Mouse (Mus musculus): Measurements from ENCODE around the gene Hes1.

Hes1 gene

DNA sequence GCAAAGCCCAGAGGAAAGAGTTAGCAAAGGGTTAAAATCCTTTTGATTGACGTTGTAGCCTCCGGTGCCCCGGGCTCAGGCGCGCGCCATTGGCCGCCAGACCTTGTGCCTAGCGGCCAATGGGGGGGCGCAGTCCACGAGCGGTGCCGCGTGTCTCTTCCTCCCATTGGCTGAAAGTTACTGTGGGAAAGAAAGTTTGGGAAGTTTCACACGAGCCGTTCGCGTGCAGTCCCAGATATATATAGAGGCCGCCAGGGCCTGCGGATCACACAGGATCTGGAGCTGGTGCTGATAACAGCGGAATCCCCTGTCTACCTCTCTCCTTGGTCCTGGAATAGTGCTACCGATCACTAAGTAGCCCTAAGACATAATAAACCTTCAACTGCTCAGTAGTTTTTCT, 893 bp downstream of the Hes1 start:
- Histone ChIP-seq H3K27me3 (ENCODE audit: insufficient read depth, low read length) (peaks cover 4% of the 10 kb centered on the region; the same call in 1 of the 2 replicates), H3K4me3 (replicated peaks; ENCODE audit: low read length) (peak overlapping the region; percentile 84), H3K36me3 (ENCODE audit: insufficient read depth, low read length) (peaks cover 11% of the 10 kb centered on the region), H3K4me1 (replicated peaks; ENCODE audit: low read depth, low read length) (peaks cover 70% of the 10 kb centered on the region), H3K9me3 (ENCODE audit: low read length) (no peaks in the 10 kb centered on the region)
- no peak for TF ChIP-seq CTCF (conservative IDR thresholded peaks at IDR 0.05; ENCODE audit: low read length)
- TF ChIP-seq NANOG (IDR thresholded peaks at IDR 0.05; ENCODE audit: borderline replicate concordance, low read length) = no peak
- no peak for TF ChIP-seq POU5F1 (IDR thresholded peaks at IDR 0.05; ENCODE audit: borderline replicate concordance, low read length)

DNA sequence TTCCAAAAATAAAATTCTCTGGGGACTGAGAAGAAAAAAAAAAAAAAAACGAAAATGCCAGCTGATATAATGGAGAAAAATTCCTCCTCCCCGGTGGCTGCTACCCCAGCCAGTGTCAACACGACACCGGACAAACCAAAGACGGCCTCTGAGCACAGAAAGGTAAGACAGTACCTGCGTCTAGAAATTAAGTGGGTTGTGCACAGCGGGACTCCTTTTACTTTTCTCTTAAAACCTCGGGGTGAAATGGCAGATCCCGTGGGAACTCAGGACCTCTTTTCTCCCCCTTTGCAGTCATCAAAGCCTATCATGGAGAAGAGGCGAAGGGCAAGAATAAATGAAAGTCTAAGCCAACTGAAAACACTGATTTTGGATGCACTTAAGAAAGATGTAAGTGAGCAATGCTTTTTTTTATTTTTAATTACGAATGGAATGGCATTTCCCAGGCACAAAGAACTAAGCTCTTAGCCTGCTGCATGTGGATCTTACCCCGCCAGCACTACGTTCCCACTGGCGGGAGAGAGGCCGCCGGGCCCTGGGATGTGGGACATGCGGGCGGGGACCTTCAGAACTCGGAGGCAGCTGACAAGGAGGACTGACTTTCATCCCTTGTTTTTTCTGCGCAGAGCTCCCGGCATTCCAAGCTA, 1.5 kb downstream of the Hes1 start:
- peak overlapping the region; percentile 84 for H3K4me3 ChIP-seq (replicated peaks; ENCODE audit: low read length)
- no peaks in the 10 kb centered on the region for H3K9me3 ChIP-seq (ENCODE audit: low read length)
- H3K36me3 ChIP-seq (ENCODE audit: insufficient read depth, low read length) = peaks cover 11% of the 10 kb centered on the region
- peaks cover 4% of the 10 kb centered on the region; the same call in 1 of the 2 replicates for H3K27me3 ChIP-seq (ENCODE audit: insufficient read depth, low read length)
- no peak for TF ChIP-seq POU5F1 (IDR thresholded peaks at IDR 0.05; ENCODE audit: borderline replicate concordance, low read length)
- no peak for TF ChIP-seq NANOG (IDR thresholded peaks at IDR 0.05; ENCODE audit: borderline replicate concordance, low read length)
- TF ChIP-seq CTCF (conservative IDR thresholded peaks at IDR 0.05; ENCODE audit: low read length) = no peak
- H3K4me1 ChIP-seq (replicated peaks; ENCODE audit: low read depth, low read length) = peaks cover 65% of the 10 kb centered on the region

DNA sequence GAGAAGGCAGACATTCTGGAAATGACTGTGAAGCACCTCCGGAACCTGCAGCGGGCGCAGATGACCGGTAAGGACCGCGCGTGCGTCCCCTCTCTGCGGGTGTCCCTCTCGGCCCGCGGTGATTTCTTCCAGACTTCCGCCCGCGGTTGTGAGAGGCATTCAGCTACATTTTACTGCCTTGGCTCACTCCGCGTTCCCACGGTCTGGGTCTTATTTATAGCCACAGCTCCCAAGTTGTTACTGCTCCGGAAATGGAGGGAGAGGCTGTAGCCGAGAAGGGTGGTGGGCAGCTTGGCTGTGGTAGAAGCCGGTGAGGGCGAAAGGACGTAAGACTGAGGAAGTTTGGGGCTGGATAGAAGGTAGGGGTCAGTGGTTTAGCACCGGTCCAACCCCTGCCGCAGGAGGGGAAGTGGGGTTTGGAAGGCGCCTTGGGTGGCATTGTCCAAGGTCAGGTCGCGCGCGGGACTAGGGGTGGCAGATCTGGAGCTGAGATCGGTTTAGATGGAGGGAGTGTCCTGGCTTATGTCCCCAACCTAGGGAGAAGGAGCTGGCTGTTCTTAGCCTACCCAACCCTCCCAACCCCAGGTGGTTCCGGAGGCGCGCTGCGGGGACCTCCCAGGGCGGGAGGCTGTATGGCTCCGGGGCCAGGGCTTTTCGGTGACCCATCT, 2.1 kb downstream of the Hes1 start:
- Histone ChIP-seq H3K36me3 (ENCODE audit: insufficient read depth, low read length) (peaks cover 11% of the 10 kb centered on the region), H3K4me3 (replicated peaks; ENCODE audit: low read length) (peak overlapping the region; percentile 84), H3K27me3 (ENCODE audit: insufficient read depth, low read length) (peaks cover 4% of the 10 kb centered on the region; the same call in 1 of the 2 replicates), H3K4me1 (replicated peaks; ENCODE audit: low read depth, low read length) (peaks cover 65% of the 10 kb centered on the region), H3K9me3 (ENCODE audit: low read length) (no peaks in the 10 kb centered on the region)
- TF ChIP-seq POU5F1 (IDR thresholded peaks at IDR 0.05; ENCODE audit: borderline replicate concordance, low read length) (no peak), NANOG (IDR thresholded peaks at IDR 0.05; ENCODE audit: borderline replicate concordance, low read length) (no peak), CTCF (conservative IDR thresholded peaks at IDR 0.05; ENCODE audit: low read length) (no peak)

DNA sequence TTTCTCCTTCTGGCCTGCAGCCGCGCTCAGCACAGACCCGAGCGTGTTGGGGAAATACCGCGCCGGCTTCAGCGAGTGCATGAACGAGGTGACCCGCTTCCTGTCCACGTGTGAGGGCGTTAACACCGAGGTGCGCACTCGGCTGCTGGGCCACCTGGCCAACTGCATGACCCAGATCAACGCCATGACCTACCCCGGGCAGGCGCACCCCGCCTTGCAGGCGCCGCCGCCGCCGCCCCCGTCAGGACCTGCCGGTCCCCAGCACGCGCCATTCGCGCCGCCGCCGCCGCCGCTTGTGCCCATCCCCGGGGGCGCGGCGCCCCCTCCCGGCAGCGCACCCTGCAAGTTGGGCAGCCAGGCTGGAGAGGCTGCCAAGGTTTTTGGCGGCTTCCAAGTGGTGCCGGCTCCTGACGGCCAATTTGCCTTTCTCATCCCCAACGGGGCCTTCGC, 2.7 kb downstream of the Hes1 start:
- peak overlapping the region; percentile 84 for H3K4me3 ChIP-seq (replicated peaks; ENCODE audit: low read length)
- TF ChIP-seq POU5F1 (IDR thresholded peaks at IDR 0.05; ENCODE audit: borderline replicate concordance, low read length) (no peak), CTCF (conservative IDR thresholded peaks at IDR 0.05; ENCODE audit: low read length) (no peak; the same call in 1 of the 2 replicates), NANOG (IDR thresholded peaks at IDR 0.05; ENCODE audit: borderline replicate concordance, low read length) (no peak)
- peaks cover 65% of the 10 kb centered on the region for H3K4me1 ChIP-seq (replicated peaks; ENCODE audit: low read depth, low read length)
- peaks cover 7% of the 10 kb centered on the region; the same call in 1 of the 2 replicates for H3K27me3 ChIP-seq (ENCODE audit: insufficient read depth, low read length)
- H3K9me3 ChIP-seq (ENCODE audit: low read length) = no peaks in the 10 kb centered on the region
- peaks cover 11% of the 10 kb centered on the region for H3K36me3 ChIP-seq (ENCODE audit: insufficient read depth, low read length)

DNA sequence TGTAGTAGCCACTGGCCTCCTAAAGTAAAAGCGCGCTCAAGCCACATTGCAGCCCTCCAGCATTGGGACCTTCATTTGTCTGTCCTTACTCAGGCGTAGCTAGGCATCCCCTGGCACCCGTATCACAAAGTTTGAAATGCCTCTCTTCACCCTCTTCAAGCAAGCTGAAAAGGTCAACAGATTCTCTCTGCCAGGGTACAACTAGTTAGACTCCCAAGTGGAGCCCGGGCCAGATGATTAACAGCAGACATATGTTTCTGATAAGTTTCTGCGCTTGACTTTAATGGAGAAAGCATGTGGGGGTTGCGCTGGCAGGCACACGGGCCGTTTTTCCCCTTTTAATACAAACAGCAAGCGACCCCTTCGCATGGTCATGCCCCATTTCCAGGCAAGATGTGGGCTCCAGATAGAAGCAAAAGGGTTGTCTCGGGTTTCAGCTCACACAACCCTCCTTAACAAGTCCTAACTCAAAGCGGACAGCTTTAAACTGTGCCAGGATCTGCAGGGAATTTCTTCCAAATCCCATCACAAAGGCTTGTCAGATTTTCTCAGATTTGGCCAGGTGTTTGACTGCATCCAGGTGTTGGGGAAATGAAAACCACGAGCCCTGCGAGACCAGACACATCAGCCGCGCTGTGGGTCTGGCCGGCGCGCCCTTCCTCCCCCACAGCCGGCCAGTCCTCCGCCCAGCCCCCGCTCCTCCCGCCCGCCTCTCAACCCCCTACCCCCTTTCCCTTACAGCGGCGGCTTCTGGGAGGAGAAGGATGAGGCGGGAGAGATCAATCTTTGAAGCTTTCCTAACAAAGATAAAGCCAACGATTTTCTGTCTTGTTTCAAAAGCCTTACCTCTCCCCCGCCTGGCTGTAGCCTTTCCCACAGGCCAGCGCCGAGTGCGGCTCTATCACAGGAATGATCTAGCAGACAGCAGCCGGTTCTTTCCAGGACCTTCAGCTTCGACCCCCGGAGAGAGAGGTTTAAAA, 4.1 kb downstream of the Hes1 start:
- no peak for TF ChIP-seq NANOG (IDR thresholded peaks at IDR 0.05; ENCODE audit: borderline replicate concordance, low read length)
- H3K4me3 ChIP-seq (replicated peaks; ENCODE audit: low read length) = peak overlapping the region; percentile 84
- peaks cover 10% of the 10 kb centered on the region; the same call in 1 of the 2 replicates for H3K27me3 ChIP-seq (ENCODE audit: insufficient read depth, low read length)
- peaks cover 11% of the 10 kb centered on the region for H3K36me3 ChIP-seq (ENCODE audit: insufficient read depth, low read length)
- no peaks in the 10 kb centered on the region for H3K9me3 ChIP-seq (ENCODE audit: low read length)
- peaks cover 58% of the 10 kb centered on the region for H3K4me1 ChIP-seq (replicated peaks; ENCODE audit: low read depth, low read length)

DNA sequence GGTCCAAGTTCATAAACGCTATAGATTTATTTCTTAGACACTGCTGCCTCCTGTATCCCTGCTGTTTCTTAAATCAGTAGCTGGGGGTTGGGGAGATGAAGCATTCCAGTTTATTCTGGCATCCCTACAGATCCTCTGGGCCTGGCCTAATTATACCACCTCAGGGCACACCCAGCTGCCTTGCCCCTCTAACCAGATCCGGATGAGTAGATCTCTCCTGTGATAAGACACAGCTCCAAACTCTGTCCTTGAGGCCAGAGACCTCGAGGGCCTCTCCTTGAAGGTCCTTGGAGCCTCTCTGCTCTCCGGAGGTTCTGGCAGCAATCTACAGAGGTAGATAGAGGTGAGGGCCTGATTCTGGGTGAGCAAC, 5.4 kb downstream of the Hes1 start:
- TF ChIP-seq CTCF (conservative IDR thresholded peaks at IDR 0.05; ENCODE audit: low read length) (no peak), NANOG (IDR thresholded peaks at IDR 0.05; ENCODE audit: borderline replicate concordance, low read length) (no peak), POU5F1 (IDR thresholded peaks at IDR 0.05; ENCODE audit: borderline replicate concordance, low read length) (no peak)
- H3K9me3 ChIP-seq (ENCODE audit: low read length) = no peaks in the 10 kb centered on the region

DNA sequence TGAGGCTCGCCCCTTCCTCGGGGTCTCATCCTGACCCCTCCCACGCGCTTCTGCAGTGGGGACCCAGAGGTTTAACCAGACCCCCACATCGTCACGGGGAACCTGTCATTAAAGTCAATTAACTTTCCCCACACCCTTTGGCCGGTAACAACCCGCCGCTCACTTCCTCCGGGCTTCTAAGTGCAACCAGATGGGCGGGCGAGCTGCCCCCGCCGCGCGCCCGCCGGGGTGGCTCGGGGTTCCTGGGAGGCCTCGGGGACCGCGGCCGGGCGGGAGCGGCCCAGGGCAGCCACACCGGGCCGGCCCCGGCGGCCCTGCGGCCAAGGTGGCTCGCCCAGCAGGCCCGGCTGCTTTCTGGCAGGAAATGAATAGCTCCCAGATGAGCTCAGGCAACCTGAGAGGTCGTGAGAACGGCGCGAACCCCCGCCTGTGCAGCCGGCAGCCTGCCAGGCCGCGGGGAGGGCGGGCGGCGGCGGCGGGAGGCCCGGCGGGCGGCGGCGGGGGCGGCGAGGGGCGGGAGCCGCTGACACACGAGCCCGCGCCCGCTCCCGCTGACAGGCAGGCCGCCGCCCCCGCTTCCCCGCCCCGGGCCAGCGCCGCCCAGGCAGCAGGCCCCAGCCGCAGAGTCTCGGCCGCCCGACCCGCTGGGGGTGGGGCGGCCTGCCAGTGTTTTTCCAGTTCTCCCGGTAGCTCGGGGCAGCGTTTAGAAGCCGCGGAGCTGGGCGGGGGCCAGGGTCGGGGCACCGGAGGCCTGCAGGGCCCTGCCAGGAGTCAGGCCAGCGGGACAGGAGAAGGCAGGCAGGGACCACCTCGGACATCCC, 6.0 kb downstream of the Hes1 start:
- H3K36me3 ChIP-seq (ENCODE audit: insufficient read depth, low read length) = peaks cover 11% of the 10 kb centered on the region
- peaks cover 14% of the 10 kb centered on the region; the same call in 1 of the 2 replicates for H3K27me3 ChIP-seq (ENCODE audit: insufficient read depth, low read length)
- peak overlapping the region; percentile 80 for H3K4me3 ChIP-seq (replicated peaks; ENCODE audit: low read length)
- peaks cover 54% of the 10 kb centered on the region for H3K4me1 ChIP-seq (replicated peaks; ENCODE audit: low read depth, low read length)
- no peaks in the 10 kb centered on the region for H3K9me3 ChIP-seq (ENCODE audit: low read length)
- TF ChIP-seq CTCF (conservative IDR thresholded peaks at IDR 0.05; ENCODE audit: low read length) (no peak), POU5F1 (IDR thresholded peaks at IDR 0.05; ENCODE audit: borderline replicate concordance, low read length) (no peak), NANOG (IDR thresholded peaks at IDR 0.05; ENCODE audit: borderline replicate concordance, low read length) (no peak)

More for the DNA sequence above, 5.4 kb downstream of the Hes1 start:
- peaks cover 57% of the 10 kb centered on the region for H3K4me1 ChIP-seq (replicated peaks; ENCODE audit: low read depth, low read length)
- peaks cover 11% of the 10 kb centered on the region for H3K36me3 ChIP-seq (ENCODE audit: insufficient read depth, low read length)
- peak overlapping the region; percentile 80 for H3K4me3 ChIP-seq (replicated peaks; ENCODE audit: low read length)
- peaks cover 14% of the 10 kb centered on the region; the same call in 1 of the 2 replicates for H3K27me3 ChIP-seq (ENCODE audit: insufficient read depth, low read length)
